Mouse (Mus musculus) cortical plate, adult 2 months (tissue): ENCODE data around the gene Ppp1r8.

Experiments
- CTCF ChIP-seq: fragments of 200-500 bp; IDR thresholded peaks from 2 replicates; pipeline ENCODE4 v1.5.1; 2011; ENCODE audit warnings: mild to moderate bottlenecking, control low read depth, low read length; ENCODE audit not compliant: insufficient read depth; ENCODE audit errors: extremely low read depth
- POLR2A ChIP-seq: fragments of 200-500 bp; IDR thresholded peaks from 2 replicates; pipeline ENCODE4 v1.6.1; 2011; ENCODE audit warnings: mild to moderate bottlenecking, low read length, control low read depth; ENCODE audit not compliant: insufficient read depth; ENCODE audit errors: extremely low read depth

DNA sequence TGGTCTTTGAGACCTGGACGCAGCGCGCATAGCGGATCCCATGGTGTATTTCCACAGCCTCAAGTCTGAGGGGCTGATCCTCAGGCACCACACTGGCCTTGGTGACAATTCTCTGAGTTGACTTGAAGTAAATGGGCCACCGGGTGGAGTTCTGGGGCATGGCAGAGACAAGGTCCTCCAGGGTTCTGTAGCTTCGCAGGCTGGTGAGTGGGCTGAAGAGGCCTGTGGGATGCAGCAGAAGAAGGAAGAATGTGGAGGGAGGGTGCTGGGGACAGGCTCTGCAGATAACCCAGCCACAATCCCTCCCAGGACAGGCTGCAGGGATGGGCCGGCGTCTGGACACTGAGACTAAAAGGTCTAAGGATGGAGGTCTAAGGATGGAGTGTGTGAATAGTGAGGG lies 53.2 kb downstream of the Ppp1r8 start:
- TF ChIP-seq CTCF (no peak), POLR2A (no peak)
